Mouse (Mus musculus): Measurements from ENCODE around the gene Slc5a11.

The Slc5a11 gene

DNA sequence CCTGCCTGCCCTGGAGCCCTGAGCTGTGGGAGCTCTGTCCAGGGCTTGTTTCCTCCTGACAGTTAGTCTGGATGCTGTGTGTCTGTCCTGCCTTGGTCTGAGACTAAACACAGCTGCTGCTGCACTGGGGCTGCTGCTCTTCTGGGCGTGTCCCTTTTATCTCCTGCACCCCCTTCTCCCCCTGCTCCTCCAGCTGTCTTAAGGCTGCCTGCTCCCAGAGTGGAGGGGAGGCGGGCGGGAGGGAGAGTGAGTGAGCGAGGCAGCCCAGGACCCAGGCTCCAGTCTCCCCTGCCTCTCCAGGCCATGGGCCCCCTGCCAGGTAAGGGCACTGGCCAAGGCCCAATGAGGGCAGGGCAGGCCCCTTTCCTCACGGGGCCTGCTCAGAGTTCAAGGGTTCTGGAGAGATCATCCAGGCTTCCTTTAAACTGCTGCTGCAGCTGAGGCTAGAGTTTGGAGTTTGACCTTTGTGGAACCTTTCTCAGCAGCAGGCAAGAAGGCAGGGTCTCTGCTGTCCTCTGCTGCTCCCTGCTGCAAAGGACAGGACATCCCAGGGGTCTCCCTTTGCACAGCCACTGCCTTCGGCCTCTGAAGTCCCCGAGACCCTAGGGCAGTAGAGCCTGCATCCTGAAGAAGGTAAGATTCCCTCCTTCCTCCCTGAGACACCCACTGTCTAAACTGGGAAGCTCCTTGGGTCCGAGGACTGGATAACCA is at the start of gene Slc5a11:
Gene Slc5a11 (plus strand): TSS at position 416 of the 711 bp plus-strand sequence.
- DNase-seq (ENCODE audit: low read depth, low spot score): no peak

DNA sequence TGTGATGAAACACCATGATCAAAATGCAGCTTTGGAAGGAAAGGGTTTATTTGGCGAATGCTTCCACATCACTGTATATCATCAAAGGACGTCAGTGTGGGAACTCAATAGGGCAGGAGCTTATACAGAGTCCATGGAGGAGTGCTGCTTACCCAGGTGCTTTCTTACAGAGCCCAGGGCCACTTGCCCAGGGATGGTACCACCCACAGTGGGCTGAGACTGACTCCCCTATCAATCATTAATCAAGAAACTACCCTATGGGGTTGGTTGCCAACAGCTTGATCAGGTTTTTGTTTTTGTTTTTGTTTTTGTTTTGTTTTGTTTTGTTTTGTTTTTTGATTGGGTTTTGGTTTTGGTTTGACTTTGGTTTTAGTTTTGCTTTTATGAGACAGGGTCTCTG is 47.1 kb upstream of the Slc5a11 start:
- DNase-seq (ENCODE audit: low read depth, low spot score): no peak

DNA sequence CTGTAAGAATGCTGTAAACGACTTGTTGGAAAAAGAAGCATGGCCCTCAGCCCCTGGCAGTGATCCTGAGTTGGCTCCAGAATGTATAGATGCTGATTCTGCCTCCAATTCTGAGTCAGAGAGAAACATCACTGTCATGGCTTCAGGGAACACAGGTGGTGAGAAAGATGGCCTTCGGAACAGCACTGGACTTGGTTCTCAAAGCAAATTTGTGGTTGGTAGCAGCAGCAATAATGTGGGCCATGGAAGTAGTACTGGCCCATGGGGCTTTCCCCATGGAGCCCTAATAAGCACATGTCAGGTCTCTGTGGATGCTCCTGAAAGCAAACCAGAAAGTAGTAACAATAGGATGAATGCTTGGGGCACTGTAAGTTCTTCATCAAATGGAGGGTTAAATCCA is 45.0 kb upstream of the Slc5a11 start:
- DNase-seq (ENCODE audit: low read depth, low spot score): no peak

DNA sequence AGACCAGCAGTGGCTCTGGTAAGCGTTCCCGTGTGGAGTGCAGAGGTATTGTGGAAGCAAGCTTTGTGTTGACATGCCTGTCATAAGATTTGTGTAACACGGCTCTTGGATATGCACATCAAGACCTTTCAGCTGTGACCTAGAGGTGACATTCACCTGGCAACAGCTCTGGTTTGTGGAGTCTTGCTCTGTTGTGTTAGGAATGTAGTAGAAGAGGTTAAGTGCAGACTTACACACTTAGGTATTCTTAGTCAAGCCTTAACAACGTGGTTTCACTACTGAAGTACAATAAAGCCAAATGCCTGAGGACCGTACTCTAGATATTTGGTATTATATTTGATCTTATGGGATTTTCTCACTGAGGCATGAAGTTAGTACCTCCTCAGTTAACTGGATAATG is 42.5 kb upstream of the Slc5a11 start:
- no peak for DNase-seq (ENCODE audit: low read depth, low spot score)

DNA sequence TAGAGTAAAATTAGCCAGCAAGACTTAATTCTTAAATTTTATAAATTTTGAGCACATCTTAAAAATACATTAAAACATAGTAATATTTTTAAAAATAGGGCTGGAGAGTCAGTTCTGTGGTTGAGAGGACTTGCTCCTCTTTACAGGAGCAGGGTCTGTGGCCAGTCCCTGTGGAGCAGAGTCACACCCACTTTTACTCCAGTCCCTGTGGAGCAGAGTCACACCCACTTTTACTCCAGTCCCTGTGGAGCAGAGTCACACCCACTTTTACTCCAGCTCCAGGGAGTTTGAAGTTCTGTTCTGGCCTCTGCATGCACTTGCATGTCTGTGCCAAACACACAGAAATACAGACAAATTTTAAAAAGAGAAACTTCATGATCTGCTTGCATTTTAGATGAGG is 37.4 kb upstream of the Slc5a11 start:
- DNase-seq (ENCODE audit: low read depth, low spot score): no peak

DNA sequence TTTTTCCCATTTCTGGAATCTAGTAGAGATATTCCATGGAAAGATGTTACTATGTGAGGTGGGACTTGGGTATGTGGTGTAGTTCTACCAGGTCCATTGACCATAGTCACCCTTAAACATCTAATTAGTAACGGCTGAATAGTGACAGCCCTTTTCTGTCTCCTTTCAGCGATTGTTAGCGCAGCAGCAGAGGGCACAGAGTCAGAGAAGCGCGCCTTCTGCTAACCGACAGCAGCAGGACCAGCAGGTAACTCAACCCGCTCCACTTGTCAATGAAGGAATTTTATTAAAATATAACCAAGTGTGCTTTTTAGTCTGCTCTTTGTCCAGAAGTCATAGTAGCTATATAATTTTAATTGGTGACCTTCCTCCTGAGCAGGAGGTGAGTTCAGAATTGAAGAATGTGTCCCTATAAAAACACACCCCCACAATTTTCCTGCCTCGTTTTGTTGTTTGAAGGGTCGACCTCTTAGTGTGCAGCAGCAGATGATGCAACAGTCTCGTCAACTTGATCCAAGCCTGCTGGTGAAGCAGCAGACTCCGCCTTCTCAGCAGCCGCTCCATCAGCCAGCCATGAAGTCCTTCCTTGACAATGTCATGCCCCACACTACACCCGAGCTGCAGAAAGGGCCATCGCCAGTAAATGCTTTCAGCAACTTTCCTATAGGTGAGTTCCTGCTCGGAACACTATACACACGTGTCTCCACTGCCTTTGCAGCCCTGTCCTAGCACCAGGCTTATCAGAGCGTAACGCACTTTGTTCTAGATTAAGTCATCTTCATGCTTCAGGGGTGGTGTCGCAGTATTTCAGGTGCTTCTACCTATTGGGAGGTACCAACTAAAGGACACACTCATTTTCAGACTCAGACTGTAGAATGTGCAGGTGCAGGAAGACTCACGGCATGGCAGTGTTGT is 32.5 kb upstream of the Slc5a11 start:
- no peak for DNase-seq (ENCODE audit: low read depth, low spot score)

DNA sequence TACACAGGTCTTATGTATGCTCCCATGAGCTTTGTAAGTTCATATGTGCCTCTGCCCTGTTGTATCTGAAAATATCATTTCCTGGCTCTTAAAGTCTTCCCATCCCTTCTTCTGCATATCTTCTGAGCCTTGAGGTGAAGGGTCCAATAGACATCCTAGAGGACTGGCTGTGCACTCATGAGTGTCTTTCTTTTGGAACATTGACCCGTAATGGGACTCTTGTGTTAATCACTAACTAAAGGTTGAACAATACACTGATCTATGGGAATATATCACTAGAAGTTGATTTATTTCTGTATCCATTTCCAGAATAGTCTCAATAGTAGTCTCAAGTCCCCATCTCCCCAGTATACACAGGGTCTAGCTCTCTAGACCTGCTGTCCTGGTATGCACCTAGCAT is 29.7 kb upstream of the Slc5a11 start:
- no peak for DNase-seq (ENCODE audit: low read depth, low spot score)

DNA sequence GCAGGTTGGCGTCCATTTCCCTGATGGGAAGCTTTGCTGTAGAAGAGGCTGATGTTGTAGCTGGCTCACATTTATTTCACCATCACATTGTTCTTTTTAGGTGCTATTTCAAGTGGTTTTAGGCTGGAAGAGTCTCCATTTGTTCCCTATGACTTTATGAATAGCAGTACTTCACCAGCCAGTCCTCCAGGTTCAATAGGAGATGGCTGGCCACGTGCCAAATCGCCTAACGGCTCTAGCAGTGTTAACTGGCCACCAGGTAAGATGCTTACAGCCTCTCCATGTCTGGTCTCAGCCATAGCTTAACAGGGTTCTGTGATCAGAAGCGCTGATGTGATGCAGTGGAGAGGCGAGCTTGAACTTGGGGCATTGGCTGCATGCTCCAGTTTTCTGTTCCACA is 28.1 kb upstream of the Slc5a11 start:
- DNase-seq (ENCODE audit: low read depth, low spot score): no peak

DNA sequence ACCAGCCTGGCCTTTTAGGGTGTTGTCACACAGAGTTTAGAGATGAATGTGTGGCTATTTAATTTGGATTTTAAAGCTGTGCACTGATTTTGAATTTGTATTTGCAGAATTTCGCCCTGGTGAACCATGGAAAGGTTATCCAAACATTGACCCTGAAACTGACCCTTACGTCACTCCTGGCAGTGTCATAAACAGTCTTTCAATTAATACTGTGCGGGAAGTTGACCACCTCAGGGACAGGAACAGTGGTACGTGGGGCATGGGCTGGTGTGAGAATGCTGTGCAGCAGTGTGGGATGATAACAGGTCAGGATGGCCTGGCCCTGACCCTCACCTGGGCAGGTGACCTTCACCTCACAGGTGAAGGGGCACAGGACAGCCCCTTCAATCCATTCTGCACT is 27.3 kb upstream of the Slc5a11 start:
- DNase-seq (ENCODE audit: low read depth, low spot score): no peak

DNA sequence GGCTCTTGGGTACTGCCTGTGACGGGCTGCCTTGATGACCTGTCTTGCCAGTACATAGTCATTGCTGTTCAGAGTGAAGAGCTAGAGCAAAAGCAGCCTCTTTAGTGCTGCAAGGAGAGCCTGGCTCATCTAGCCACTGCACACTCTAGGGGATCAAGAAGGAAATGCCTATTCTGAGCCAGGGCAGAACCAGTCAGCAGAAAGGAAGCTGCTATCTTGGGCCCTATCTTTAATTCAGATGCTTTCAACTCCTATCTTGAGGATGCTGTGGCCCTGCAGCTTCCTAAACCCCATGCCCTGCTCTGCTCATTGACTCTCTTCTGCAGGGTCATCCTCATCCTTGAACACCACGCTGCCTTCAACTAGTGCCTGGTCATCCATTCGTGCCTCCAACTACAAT is 26.1 kb upstream of the Slc5a11 start:
- no peak for DNase-seq (ENCODE audit: low read depth, low spot score)

DNA sequence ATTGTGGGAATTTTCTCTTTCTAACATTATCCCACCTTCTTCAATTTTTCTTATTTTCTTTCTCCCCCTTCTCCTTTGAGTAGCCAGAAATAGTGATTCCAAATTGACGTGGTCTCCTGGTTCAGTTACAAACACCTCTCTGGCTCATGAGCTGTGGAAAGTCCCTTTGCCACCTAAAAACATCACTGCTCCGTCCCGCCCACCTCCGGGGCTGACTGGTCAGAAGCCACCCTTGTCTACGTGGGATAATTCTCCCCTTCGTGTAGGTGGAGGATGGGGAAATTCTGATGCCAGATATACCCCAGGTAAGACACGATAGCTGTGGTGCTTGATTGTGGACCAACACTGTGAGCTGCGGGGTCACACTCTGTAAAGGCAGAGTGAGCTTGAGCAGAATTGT is 24.8 kb upstream of the Slc5a11 start:
- DNase-seq (ENCODE audit: low read depth, low spot score): no peak

DNA sequence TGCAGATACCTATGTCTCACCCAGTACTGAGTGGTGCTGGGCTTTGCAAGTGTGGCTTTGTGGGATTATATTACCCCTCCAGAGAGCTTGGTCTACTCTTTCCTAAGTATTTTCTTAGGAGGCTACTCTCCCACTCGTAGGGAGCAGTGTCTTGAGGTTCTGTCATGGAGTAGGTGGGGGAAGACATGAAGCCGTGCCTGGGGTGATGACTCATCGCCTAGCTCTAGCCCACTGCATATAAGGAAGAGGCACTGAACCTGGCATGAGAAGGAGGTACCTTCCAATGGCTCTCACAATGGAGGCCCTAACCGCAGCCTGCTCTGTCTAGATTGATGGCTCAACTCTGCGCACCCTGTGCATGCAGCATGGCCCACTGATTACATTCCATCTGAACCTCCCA is 22.8 kb upstream of the Slc5a11 start:
- DNase-seq (ENCODE audit: low read depth, low spot score): peak; percentile 24

DNA sequence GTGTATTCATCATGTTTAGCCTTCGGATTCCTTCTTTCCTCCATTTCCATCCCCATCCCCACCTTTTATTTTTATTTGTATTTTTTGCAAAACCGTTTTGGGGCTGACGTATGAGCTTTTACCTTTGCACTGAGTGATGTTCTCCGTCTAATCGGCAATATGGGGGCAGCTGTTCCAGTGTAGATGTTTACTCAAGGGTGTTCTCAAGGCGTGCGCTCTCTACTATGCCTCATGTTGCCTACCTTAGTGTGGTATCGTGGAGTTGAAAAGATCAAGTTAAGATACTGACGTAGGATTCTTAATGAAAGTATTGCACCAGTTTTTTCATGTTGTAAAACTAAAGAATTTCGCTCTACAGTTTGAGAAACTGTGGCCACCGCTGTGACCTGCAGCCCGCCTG is 21.4 kb upstream of the Slc5a11 start:
- DNase-seq (ENCODE audit: low read depth, low spot score): no peak

DNA sequence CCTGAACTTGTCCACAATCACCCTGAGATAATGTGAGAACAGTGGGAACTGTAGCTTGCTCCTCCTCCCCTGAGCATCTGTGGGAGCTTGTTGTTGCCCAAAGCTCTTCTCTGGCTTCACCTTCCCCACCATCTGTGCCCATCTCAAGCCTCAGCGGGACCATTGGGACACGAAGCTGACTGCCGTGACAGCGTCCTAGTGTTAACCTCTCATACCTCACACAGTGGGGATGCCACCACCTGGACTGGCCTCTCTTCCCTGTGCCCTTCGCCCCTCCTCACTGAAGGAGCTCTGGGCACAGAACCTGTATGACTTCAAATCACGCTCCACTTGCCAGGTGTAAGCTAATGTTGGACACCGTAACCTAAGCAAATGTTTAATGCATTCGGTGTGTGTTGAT is 19.9 kb upstream of the Slc5a11 start:
- DNase-seq (ENCODE audit: low read depth, low spot score): no peak

DNA sequence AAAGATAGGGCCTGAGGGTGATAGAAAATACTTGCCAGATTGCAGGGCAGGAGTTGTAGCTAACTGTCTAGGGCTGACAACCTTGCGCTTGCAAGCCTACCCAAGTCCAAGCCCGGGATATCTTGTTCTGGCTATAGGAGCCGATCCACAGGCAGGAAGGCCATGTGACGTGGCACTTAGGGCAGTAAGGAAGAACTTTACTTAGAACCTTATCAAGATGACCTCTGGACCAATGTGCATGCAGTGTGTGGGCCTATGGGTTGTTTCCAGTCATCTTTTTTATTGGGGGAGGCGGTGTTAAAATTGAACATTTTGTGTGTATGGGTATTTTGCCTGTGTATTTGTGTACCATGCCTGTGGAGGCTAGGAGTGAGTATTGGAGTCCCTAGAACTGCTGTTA is 18.1 kb upstream of the Slc5a11 start:
- no peak for DNase-seq (ENCODE audit: low read depth, low spot score)

DNA sequence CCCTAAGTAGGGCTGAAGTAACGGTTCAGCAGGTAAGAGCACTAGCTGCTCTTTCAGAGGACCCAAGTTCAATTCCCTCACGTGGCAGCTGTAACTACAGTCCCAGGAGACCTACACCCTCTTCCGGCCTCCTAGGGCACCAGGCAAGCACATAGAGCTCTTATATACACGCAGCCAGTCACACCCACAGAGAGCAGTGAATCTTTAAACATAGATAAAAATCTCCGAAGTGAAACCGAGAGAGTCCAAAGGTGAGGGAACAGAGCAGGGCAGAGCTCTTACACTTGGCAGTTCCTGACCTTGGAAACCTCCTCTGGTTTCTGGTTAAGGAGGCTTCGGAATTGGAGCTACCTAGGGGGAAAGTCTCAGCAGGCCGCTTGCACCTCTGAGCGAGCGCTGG is 15.9 kb upstream of the Slc5a11 start:
- no peak for DNase-seq (ENCODE audit: low read depth, low spot score)

DNA sequence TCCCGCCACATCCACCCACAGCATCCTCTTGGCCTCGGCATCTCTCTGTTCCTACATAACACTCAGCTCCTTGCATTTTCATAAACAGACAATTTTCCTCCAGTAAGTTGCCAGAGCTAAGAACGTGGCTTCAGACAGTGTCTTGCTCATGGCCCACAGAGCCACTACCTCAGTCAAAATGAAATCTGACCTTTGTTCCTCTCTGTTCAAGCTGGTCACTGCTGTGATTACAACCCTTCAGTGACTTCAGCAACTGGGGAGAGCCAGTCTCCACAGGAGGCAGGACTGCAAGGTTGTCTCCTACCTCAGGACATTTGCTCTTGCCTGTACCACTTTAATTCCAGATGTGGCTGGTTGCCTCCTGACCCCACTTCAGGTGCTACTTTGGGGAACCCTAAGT is 15.4 kb upstream of the Slc5a11 start:
- DNase-seq (ENCODE audit: low read depth, low spot score): no peak

DNA sequence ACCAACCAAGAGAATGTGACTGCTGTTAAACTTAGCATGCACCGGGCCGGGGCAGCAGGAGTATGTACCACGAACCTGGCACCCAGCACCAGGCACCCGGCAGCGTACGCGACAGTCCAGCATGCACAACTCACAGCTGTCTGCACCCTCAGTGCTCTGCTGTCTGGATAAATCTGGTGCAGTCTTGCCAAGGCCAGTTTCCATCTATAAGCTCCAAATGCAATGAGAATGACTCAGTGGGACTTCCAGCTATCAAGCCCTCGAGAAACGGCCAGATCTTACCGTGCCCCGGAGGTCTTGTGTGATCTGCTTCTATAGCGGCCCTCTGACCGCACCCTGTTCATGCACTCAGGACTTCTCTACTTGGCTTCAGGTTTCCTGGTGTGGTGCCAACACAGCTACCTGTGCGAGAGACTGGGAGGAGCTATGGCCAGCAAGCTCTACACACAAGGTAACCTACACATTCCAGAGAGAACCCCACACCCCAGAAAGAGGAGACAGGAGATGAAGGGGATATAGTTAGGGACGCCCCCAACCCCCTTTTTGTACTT is 14.8 kb upstream of the Slc5a11 start:
- DNase-seq (ENCODE audit: low read depth, low spot score): no peak

DNA sequence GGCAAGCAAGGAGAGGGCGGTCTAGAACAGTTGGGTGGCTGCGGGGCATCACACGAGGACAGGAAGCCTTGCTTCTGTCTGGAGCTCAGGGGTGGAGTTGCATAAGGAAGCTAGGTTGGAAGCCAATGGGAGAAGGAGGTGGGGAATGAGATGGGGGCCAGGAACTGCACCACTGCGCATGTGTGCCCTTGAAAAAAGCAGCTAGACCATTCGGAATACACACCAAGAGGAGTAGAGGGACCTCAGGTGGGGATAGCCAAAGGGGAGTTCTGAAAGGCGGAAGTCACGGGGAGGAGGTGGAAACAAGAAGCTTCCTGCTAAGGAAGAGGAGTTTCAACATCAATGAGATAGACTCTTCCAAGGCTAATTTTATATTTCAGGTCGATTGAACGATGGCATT is 13.9 kb upstream of the Slc5a11 start:
- DNase-seq (ENCODE audit: low read depth, low spot score): no peak

DNA sequence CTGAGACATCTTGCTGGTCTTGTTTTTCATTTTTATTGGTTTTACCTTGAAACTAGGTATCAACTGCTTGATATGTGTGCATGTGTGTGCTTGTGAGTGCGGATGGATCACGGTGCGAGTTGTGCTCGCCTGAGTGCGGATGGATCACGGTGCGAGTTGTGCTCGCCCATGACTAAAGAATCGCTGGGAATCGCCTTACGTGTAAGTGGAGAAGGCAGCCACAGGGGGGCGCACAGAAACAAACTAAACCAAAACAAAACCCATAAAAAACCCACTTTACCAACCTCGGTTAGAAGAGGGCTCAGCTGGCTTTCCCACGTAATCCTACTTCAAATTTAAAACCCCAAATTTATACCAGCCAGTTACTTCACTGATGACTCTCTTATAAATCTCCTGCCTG is 9.3 kb upstream of the Slc5a11 start:
- no peak for DNase-seq (ENCODE audit: low read depth, low spot score)

DNA sequence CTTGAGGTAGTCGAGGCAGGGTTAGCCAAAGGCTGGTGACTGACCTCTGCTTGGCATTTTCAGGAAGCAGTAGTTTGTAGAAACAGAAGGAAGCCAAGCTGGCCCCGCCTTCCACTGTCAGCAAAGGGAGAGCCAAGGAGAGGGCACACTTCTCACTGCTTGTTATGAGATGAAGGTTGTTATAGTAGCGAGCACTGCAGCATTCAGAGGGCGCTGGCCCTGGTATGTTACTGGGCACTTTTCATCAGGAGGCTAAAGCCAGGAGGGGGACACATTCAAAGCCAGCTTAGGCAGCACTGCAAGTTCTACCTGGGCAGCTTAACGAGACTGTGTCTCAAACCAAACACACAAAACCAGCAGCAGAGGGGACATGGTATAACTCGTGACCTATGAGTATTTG is 7.0 kb upstream of the Slc5a11 start:
- DNase-seq (ENCODE audit: low read depth, low spot score): no peak

DNA sequence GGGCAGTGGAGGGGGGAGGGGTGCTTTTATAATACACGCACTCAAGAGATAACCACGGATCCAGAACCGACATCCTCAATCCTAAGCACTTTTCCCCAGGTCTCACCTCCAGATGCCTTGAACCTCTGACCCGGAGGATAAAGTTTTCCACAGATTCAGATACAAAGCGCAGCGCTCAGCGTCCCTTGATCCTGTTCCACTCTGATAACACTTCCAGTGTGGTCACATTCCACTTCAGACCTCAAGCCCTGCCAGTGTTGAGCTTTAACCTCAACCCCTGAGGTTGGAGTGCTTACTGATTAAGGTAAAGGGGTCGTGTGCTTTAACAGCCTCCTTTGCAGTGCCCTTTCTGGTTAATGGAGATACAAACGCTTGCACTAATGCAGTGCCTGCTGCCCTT is 4.7 kb upstream of the Slc5a11 start:
- no peak for DNase-seq (ENCODE audit: low read depth, low spot score)

DNA sequence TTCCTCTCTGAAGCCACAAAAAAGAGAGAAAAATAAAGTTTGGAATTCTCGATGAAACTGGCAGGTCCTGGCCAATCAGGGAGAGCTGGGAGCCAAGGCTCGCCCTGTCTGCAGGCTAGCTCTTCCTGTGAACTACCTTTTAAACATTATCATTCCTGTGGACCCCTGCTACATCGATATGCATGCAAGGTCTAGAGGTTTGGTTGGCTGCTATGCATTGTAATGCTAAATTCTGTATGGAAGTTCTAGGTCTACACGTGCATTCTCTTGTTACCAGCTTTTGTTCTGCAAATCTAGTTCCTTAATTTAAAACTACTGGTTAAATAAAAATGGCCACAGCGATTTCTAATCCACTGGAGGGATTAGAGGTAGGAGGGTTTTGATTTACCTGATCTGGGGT is 3.1 kb upstream of the Slc5a11 start:
- DNase-seq (ENCODE audit: low read depth, low spot score): no peak
